Mouse (Mus musculus): ENCODE measurements around the gene Slbp. TPM values are rescaled to one million over a fixed set of nuclear protein-coding genes. Genes with fewer than 3 reads are reported as not detected.
A peak's percentile ranks its signal among the peaks of the same experiment; 100 is the strongest.

The Slbp gene
- total RNA-seq, 1 experiment: 123 TPM

DNA sequence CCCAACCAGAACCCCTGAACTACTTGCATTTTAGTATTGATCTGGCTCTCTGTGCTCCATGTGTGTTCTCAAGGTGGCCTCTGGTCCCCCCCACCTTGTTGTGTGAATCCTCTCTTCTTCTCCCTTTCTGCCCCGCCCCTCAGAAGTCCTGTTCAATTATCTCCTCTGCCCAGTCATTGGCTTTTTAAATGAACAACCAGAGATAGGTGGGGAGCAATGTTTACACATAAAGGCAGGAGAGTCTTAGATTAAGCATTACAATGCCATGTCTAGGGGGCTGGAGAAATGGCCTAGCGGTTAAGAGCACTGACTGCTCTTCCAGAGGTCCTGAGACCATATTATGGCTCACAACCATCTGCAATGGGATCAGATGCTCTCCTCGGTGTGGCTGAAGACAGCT is 17.0 kb downstream of the Slbp start:
- DNase-seq (ENCODE audit: low read depth, low spot score): no peak
- Histone ChIP-seq H3K4me3 (ENCODE audit: insufficient read depth in 1 of 2, low read depth in 1 of 2, low read length in 2 of 2, poor library complexity in 1 of 2, severe bottlenecking in 1 of 2) (no peak overlapping the region), H3K4me1 (ENCODE audit: control insufficient read depth in 2 of 2, insufficient read depth in 2 of 2, low read length in 2 of 2, poor library complexity in 1 of 2) (peaks cover 0 to 2% of the 10 kb centered on the region in 2 experiments; a peak in 1 of 4 replicates), H3K9me3 (ENCODE audit: control insufficient read depth, insufficient read depth, low read depth, low read length) (no peaks in the 10 kb centered on the region), H3K9ac (ENCODE audit: insufficient read depth, low read depth, low read length, poor library complexity, severe bottlenecking) (no peak overlapping the region), H3K27ac (ENCODE audit: insufficient read depth, low read depth, low read length, poor library complexity, severe bottlenecking) (no peak overlapping the region), H3K36me3 (ENCODE audit: control insufficient read depth, insufficient read depth, low read length, poor library complexity, severe bottlenecking) (peaks cover 16% of the 10 kb centered on the region)
- TF ChIP-seq ZNF384 (IDR thresholded peaks at IDR 0.05; ENCODE audit: low read depth, low read length) (no peak), CHD2 (IDR thresholded peaks at IDR 0.05; ENCODE audit: low read depth, low read length) (no peak), MAFK (IDR thresholded peaks at IDR 0.05; ENCODE audit: insufficient read depth, low read depth, low read length) (no peak), ZC3H11A (IDR thresholded peaks at IDR 0.05; ENCODE audit: borderline replicate concordance, low read depth, low read length) (no peak), HCFC1 (IDR thresholded peaks at IDR 0.05; ENCODE audit: borderline replicate concordance, insufficient read depth, low read length) (no peak)
- in situ Hi-C loops (cut with MboI; ENCODE audit: low sequenced_read_pairs in 2 of 2, unreplicated experiment in 2 of 2): no loop called here

DNA sequence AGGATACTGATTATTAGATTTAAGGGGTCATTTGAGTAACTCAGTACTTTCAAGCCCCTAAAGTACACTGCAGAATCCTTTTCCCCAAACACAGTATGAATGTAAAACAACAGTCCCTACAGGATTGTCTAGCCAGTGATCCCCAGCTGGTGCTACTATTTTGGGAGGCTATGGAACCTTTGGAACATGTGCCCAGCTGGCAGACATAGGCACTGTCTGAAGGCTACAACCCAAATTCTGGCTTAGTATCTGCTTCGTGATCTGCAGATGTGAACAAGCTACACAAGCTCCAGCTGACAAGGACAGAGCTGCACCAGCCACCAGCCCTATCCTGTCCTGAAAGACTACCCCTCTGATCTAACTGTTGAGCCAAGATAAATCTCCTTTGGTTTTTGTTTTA is 19.8 kb downstream of the Slbp start:
- in situ Hi-C loops (cut with MboI; ENCODE audit: low sequenced_read_pairs in 2 of 2, unreplicated experiment in 2 of 2): no loop called here
- H3K4me1 ChIP-seq (ENCODE audit: control insufficient read depth in 2 of 2, insufficient read depth in 2 of 2, low read length in 2 of 2, poor library complexity in 1 of 2): peaks cover 2 to 5% of the 10 kb centered on the region in 2 experiments; a peak in 3 of 4 replicates
- H3K4me3 ChIP-seq (ENCODE audit: insufficient read depth in 1 of 2, low read depth in 1 of 2, low read length in 2 of 2, poor library complexity in 1 of 2, severe bottlenecking in 1 of 2): no peak overlapping the region
- H3K27ac ChIP-seq (ENCODE audit: insufficient read depth, low read depth, low read length, poor library complexity, severe bottlenecking): no peak overlapping the region
- peaks cover 3% of the 10 kb centered on the region; the same call in 1 of the 2 replicates for H3K36me3 ChIP-seq (ENCODE audit: control insufficient read depth, insufficient read depth, low read length, poor library complexity, severe bottlenecking)
- no peak for DNase-seq (ENCODE audit: low read depth, low spot score)
- no peak for TF ChIP-seq MAFK (IDR thresholded peaks at IDR 0.05; ENCODE audit: insufficient read depth, low read depth, low read length)
- TF ChIP-seq HCFC1 (IDR thresholded peaks at IDR 0.05; ENCODE audit: borderline replicate concordance, insufficient read depth, low read length): no peak
- no peak for TF ChIP-seq CHD2 (IDR thresholded peaks at IDR 0.05; ENCODE audit: low read depth, low read length)
- TF ChIP-seq ZNF384 (IDR thresholded peaks at IDR 0.05; ENCODE audit: low read depth, low read length): no peak
- TF ChIP-seq ZC3H11A (IDR thresholded peaks at IDR 0.05; ENCODE audit: borderline replicate concordance, low read depth, low read length): no peak
- no peaks in the 10 kb centered on the region for H3K9me3 ChIP-seq (ENCODE audit: control insufficient read depth, insufficient read depth, low read depth, low read length)
- no peak overlapping the region for H3K9ac ChIP-seq (ENCODE audit: insufficient read depth, low read depth, low read length, poor library complexity, severe bottlenecking)

DNA sequence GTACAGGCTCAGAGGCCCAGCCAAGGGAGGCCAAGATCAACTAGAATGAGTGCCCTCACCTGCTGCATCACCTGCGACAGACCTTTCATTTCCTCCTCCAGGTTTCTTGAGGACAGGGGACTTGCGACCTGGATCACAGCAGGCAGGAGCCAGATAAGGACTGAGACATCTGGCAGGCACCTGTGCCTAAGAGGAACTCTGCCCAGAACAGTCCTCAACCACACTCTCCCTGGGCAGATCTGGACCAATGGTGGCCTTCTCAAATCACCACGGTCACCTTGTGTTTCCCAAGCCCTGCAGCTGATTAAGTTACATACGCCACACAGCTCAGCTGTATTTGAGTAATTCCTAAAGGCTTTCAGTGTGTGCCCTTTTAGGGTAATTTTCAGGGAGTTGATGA is 21.8 kb downstream of the Slbp start:
- no peak for DNase-seq (ENCODE audit: low read depth, low spot score)

DNA sequence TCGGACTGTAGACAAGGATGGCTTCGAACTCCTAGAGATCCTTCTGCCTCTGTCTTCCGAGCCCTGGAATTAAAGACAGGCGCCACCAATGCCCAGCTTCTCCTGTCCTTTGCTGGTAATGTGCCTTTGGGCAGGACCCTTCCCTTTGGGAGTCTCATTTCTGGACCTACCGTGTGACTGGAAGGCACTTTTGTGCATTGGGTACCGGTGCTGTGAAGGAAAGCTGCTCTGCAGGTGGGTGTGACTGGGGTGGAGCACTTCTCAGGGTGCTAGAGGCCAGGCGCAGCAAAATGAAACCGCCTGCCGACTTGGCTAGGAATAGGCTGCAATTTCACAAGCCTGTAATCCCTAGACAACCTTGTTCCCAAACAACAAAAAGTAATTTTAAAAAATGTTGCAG is 22.3 kb downstream of the Slbp start:
- peaks cover 2 to 5% of the 10 kb centered on the region in 2 experiments; a peak in 3 of 4 replicates for H3K4me1 ChIP-seq (ENCODE audit: control insufficient read depth in 2 of 2, insufficient read depth in 2 of 2, low read length in 2 of 2, poor library complexity in 1 of 2)
- DNase-seq (ENCODE audit: low read depth, low spot score): peak; percentile 20
- H3K9me3 ChIP-seq (ENCODE audit: control insufficient read depth, insufficient read depth, low read depth, low read length): no peaks in the 10 kb centered on the region
- H3K36me3 ChIP-seq (ENCODE audit: control insufficient read depth, insufficient read depth, low read length, poor library complexity, severe bottlenecking): no peaks in the 10 kb centered on the region
- TF ChIP-seq ZC3H11A (IDR thresholded peaks at IDR 0.05; ENCODE audit: borderline replicate concordance, low read depth, low read length) (no peak), ZNF384 (IDR thresholded peaks at IDR 0.05; ENCODE audit: low read depth, low read length) (no peak), MAFK (IDR thresholded peaks at IDR 0.05; ENCODE audit: insufficient read depth, low read depth, low read length) (no peak), CHD2 (IDR thresholded peaks at IDR 0.05; ENCODE audit: low read depth, low read length) (no peak), HCFC1 (IDR thresholded peaks at IDR 0.05; ENCODE audit: borderline replicate concordance, insufficient read depth, low read length) (no peak)
- peak overlapping the region; percentile 43 to 79 for H3K4me3 ChIP-seq (ENCODE audit: insufficient read depth in 1 of 2, low read depth in 1 of 2, low read length in 2 of 2, poor library complexity in 1 of 2, severe bottlenecking in 1 of 2)
- H3K9ac ChIP-seq (ENCODE audit: insufficient read depth, low read depth, low read length, poor library complexity, severe bottlenecking): peak overlapping the region; percentile 41; the same call in 1 of the 2 replicates
- no peak overlapping the region for H3K27ac ChIP-seq (ENCODE audit: insufficient read depth, low read depth, low read length, poor library complexity, severe bottlenecking)
- in situ Hi-C loops (cut with MboI; ENCODE audit: low sequenced_read_pairs in 2 of 2, unreplicated experiment in 2 of 2): no loop called here

More for the DNA sequence above, 21.8 kb downstream of the Slbp start:
- Histone ChIP-seq H3K9me3 (ENCODE audit: control insufficient read depth, insufficient read depth, low read depth, low read length) (no peaks in the 10 kb centered on the region), H3K27ac (ENCODE audit: insufficient read depth, low read depth, low read length, poor library complexity, severe bottlenecking) (no peak overlapping the region), H3K36me3 (ENCODE audit: control insufficient read depth, insufficient read depth, low read length, poor library complexity, severe bottlenecking) (no peaks in the 10 kb centered on the region), H3K4me1 (ENCODE audit: control insufficient read depth in 2 of 2, insufficient read depth in 2 of 2, low read length in 2 of 2, poor library complexity in 1 of 2) (peaks cover 2 to 5% of the 10 kb centered on the region in 2 experiments; a peak in 3 of 4 replicates), H3K4me3 (ENCODE audit: insufficient read depth in 1 of 2, low read depth in 1 of 2, low read length in 2 of 2, poor library complexity in 1 of 2, severe bottlenecking in 1 of 2) (no peak overlapping the region), H3K9ac (ENCODE audit: insufficient read depth, low read depth, low read length, poor library complexity, severe bottlenecking) (peak overlapping the region; percentile 1; the same call in 1 of the 2 replicates)
- no peak for TF ChIP-seq HCFC1 (IDR thresholded peaks at IDR 0.05; ENCODE audit: borderline replicate concordance, insufficient read depth, low read length)
- no peak for TF ChIP-seq CHD2 (IDR thresholded peaks at IDR 0.05; ENCODE audit: low read depth, low read length)
- TF ChIP-seq ZNF384 (IDR thresholded peaks at IDR 0.05; ENCODE audit: low read depth, low read length): no peak
- no peak for TF ChIP-seq MAFK (IDR thresholded peaks at IDR 0.05; ENCODE audit: insufficient read depth, low read depth, low read length)
- TF ChIP-seq ZC3H11A (IDR thresholded peaks at IDR 0.05; ENCODE audit: borderline replicate concordance, low read depth, low read length): no peak
- in situ Hi-C loops (cut with MboI; ENCODE audit: low sequenced_read_pairs in 2 of 2, unreplicated experiment in 2 of 2): no loop called here

Data from ES-E14 (cell line).